Mouse (Mus musculus): ENCODE results near the gene Neurl1a.

- TF ChIP-seq CTCF (IDR thresholded peaks at IDR 0.05; ENCODE audit: low read depth) (no peak), EP300 (optimal IDR thresholded peaks at IDR 0.05) (no peak)
Observed at GRCm38 (mm10) chr19:47291307-47292080, 112.9 kb downstream of the Neurl1a start.

All from stomach, postnatal 0 days (tissue).